Mouse (Mus musculus): ENCODE data around the gene Sirt2. TPM values are rescaled to one million over a fixed set of nuclear protein-coding genes. Genes with fewer than 3 reads are reported as not detected.

Gene Sirt2
- polyA plus RNA-seq, 1 experiment from 2014 or later: 86.3 TPM

DNA sequence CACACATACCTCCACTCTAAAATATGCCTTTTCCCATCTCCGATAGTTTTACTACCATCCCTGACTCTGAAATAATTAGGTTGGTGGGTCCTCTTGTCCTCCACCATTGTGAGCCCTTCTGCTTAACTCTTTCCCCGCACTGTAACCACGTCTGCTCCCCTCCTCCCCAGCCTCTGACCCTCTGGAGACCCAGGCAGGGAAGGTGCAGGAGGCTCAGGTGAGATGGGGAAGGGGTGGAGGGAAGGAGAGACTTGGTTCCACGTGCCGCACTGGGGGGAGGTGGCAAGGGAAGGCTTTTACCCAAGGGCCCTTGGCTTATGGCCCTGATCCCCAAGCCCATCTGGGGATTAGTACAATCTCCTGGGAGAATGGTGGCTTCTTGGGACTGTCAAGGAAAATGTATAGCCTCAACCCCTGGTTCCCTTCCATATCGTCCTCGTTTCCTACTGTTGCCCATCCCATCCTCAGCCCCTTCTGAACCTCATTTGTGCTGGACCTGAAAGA lies 979 bp downstream of the Sirt2 start, which contains the start of gene Nfkbib:
Gene Nfkbib, minus strand, starts transcription at position 51 of the 504 bp plus-strand sequence.
- WGBS: 62% methylated on average over 7 of the region's 7 CpGs
- no peaks in the 10 kb centered on the region for H3K9me3 ChIP-seq (replicated peaks)
- H3K4me1 ChIP-seq: peaks cover 28% of the 10 kb centered on the region
- peaks cover 13% of the 10 kb centered on the region for H3K36me3 ChIP-seq (ENCODE audit: poor library complexity, severe bottlenecking)
- H3K27me3 ChIP-seq: no peaks in the 10 kb centered on the region
- H3K4me3 ChIP-seq: peak within 1 kb of the TSS; percentile 76
- H3K9ac ChIP-seq: peak within 1 kb of the TSS; percentile 71
- H3K27ac ChIP-seq: no peak within 1 kb of the TSS
- ATAC-seq: no peak
- peak within 1 kb of the TSS; percentile 79 for H3K4me2 ChIP-seq

DNA sequence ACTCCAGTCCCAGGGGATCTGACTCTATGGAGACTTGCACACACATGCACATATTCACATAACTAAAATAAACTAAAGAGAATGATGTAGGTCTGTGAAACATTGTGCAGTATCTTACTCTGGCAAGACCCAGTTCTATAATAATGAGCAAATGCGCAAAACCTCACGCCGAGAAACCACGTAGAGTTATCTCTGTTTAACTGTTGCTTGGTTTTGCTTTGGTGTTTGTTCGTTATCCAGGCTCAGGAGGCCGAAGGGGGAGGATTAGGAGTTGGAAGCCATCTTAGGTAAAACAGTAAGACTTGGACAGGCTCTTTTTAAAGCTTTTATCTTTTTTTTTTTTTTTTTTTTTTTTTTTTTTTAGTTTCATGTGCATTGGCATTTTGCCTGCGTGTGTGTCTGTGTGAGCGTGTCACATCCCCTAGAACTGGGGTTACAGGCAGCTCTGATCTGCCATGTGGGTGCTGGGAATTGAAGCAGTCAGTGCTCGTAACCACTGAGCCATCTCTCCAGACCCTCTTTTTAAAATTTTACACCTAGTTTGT lies 3.0 kb downstream of the Sirt2 start:
- peaks cover 28% of the 10 kb centered on the region for H3K4me1 ChIP-seq
- H3K9me3 ChIP-seq (replicated peaks): no peaks in the 10 kb centered on the region
- peaks cover 22% of the 10 kb centered on the region; the same call in 1 of the 2 replicates for H3K36me3 ChIP-seq (ENCODE audit: poor library complexity, severe bottlenecking)
- no peak overlapping the region for H3K9ac ChIP-seq
- H3K27ac ChIP-seq: no peak overlapping the region
- ATAC-seq: no peak
- H3K4me2 ChIP-seq: no peak overlapping the region
- no peaks in the 10 kb centered on the region for H3K27me3 ChIP-seq
- no peak overlapping the region for H3K4me3 ChIP-seq
- WGBS: 90% methylated on average over 9 of the region's 9 CpGs

DNA sequence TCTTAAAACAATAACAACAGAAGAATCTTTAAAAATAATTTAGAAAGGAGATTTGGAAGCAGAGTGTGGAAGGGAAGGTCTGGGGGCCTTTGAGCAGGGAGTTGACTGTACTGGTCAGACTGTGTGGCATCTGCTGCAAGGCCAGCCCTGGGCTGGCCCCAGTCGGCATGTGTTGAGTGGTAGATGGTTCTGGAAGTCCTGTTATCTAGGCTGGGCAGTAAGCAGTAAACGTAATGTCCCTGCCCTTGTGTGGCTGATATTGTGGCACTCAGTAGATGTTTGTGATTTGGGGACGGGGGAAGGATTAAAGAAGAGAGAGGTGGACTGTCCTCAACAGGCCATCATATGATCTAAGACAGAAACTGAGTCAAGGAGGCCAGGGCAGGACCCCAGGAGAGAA lies 3.8 kb downstream of the Sirt2 start:
- H3K4me3 ChIP-seq: no peak overlapping the region
- H3K9me3 ChIP-seq (replicated peaks): no peaks in the 10 kb centered on the region
- WGBS: 91% methylated on average over 3 of the region's 3 CpGs

DNA sequence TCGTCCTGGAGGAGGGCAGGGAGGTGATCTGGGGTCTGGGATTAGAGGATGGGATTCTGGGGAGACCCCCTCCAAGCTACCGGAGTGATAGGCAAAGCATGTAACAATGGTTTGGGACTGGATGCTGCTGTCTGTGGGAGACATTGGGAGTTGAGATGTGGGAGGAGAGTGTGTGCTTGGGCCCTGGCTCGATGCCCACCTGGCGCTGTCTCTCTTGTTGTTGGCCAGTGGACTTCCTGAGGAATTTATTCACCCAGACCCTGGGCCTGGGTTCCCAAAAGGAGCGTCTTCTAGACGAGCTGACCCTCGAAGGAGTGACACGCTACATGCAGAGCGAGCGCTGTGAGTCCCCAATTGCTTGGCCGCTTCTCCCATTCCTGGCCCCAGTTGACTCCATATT lies 5.3 kb downstream of the Sirt2 start:
- Histone ChIP-seq H3K4me3 (no peak overlapping the region), H3K9me3 (replicated peaks) (no peaks in the 10 kb centered on the region), H3K36me3 (ENCODE audit: poor library complexity, severe bottlenecking) (peaks cover 44% of the 10 kb centered on the region; the same call in 1 of the 2 replicates), H3K9ac (no peak overlapping the region), H3K4me2 (no peak overlapping the region), H3K27me3 (no peaks in the 10 kb centered on the region), H3K27ac (no peak overlapping the region), H3K4me1 (peaks cover 23% of the 10 kb centered on the region)
- no peak for ATAC-seq
- WGBS: 91% methylated on average over 11 of the region's 11 CpGs

More for the DNA sequence above, 3.8 kb downstream of the Sirt2 start:
- no peak overlapping the region for H3K9ac ChIP-seq
- H3K27ac ChIP-seq: no peak overlapping the region
- no peaks in the 10 kb centered on the region for H3K27me3 ChIP-seq
- no peak for ATAC-seq
- no peak overlapping the region for H3K4me2 ChIP-seq
- H3K36me3 ChIP-seq (ENCODE audit: poor library complexity, severe bottlenecking): peaks cover 30% of the 10 kb centered on the region; the same call in 1 of the 2 replicates
- peaks cover 29% of the 10 kb centered on the region for H3K4me1 ChIP-seq

DNA sequence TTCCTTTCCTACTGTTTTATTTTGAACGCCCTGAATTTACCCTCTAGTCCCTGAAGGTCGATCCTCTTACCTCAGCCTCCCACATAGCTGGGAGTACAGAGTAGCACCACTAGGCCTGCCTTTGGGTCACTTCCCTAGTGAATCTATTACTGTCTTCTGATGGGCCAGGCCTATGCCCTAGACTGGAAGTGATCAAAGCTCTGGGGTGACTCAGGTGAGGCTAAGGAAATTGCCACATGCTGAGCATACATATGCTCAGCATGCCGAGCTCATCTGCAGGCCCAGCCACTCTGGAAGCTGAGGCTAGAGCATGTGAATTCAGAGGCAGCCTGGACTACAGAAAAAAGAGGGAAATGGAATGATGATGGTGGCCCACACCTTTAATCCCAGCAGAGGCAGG lies 6.6 kb downstream of the Sirt2 start:
- 87% methylated on average over 3 of the region's 3 CpGs for WGBS
- Histone ChIP-seq H3K27me3 (no peaks in the 10 kb centered on the region), H3K9ac (no peak overlapping the region), H3K4me2 (no peak overlapping the region), H3K9me3 (replicated peaks) (no peaks in the 10 kb centered on the region), H3K27ac (no peak overlapping the region), H3K4me1 (peaks cover 11% of the 10 kb centered on the region; the same call in 1 of the 2 replicates), H3K4me3 (no peak overlapping the region), H3K36me3 (ENCODE audit: poor library complexity, severe bottlenecking) (peaks cover 53% of the 10 kb centered on the region)
- no peak for ATAC-seq

DNA sequence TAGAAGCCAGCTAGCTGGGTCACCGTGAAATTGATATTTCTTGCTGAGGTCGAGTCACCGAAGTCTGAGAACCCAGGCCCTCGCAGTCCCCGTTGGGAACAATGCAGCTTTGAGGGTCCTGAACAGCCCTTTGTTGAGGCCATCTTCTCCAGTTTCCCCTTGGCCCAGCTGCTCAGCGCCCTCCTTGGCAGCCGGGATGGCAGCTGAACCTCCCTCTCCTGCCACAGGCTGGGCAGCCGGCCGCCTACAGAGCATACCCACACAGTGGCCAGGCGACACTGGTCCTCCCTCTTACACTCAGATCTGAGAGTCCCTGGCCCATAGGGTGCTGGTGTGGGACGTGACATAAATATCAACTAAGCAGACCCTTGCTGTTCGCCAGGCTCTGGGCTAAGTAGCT lies 7.6 kb downstream of the Sirt2 start:
- H3K27ac ChIP-seq: no peak overlapping the region
- no peak for ATAC-seq

DNA sequence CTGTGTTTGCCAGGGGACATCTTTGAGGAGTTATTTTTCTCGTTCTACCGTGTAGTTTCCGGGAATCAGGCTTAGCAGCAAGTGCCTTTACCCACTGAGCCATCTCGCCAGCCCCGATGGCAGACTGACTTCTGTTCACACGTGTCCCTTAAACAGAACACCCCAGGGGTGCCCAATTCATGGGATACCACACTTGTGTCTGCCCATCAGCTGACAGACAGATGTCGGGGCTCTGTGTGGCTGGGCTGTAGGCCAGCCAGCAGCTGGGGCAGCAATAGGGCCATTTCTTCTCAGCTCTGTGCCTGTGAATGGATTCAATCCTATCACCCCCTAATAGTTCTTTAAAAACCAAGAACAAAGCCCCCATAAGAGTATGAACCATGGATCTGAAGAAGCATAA lies 8.6 kb downstream of the Sirt2 start:
- no peak overlapping the region for H3K9ac ChIP-seq
- no peak overlapping the region for H3K27ac ChIP-seq
- ATAC-seq: no peak
- H3K27me3 ChIP-seq: no peaks in the 10 kb centered on the region
- H3K36me3 ChIP-seq (ENCODE audit: poor library complexity, severe bottlenecking): peaks cover 60% of the 10 kb centered on the region
- H3K9me3 ChIP-seq (replicated peaks): no peaks in the 10 kb centered on the region
- no peak overlapping the region for H3K4me2 ChIP-seq
- no peak overlapping the region for H3K4me3 ChIP-seq
- peaks cover 5% of the 10 kb centered on the region for H3K4me1 ChIP-seq
- WGBS: 81% methylated on average over 7 of the region's 7 CpGs

More for the DNA sequence above, 7.6 kb downstream of the Sirt2 start:
- 84% methylated on average over 12 of the region's 12 CpGs for WGBS
- Histone ChIP-seq H3K4me3 (no peak overlapping the region), H3K9me3 (replicated peaks) (no peaks in the 10 kb centered on the region), H3K4me2 (no peak overlapping the region), H3K27me3 (no peaks in the 10 kb centered on the region), H3K9ac (no peak overlapping the region), H3K4me1 (peaks cover 6% of the 10 kb centered on the region; the same call in 1 of the 2 replicates), H3K36me3 (ENCODE audit: poor library complexity, severe bottlenecking) (peaks cover 60% of the 10 kb centered on the region)

DNA sequence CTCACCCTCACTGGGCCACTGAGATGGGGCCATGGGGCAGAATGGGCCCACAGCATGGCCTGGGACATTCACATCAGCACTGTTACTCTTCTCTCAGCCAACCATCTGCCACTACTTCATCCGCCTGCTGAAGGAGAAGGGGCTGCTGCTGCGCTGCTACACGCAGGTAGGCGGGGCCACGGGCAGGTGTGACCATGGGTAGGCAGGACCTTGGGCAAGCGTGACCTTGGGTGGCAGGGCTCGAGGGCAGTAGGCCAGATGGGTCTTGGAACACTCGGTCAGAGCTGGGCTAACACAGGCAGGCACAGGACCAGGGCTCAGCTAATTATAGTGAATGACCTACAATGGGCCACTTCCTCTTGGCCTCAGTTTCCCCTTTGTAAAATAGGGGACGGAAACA lies 12.3 kb downstream of the Sirt2 start:
- ATAC-seq: no peak
- no peak overlapping the region for H3K27ac ChIP-seq
- no peaks in the 10 kb centered on the region for H3K27me3 ChIP-seq
- H3K9ac ChIP-seq: no peak overlapping the region
- 81% methylated on average over 9 of the region's 9 CpGs for WGBS
- no peak overlapping the region for H3K4me2 ChIP-seq
- no peak overlapping the region for H3K4me3 ChIP-seq
- no peaks in the 10 kb centered on the region for H3K9me3 ChIP-seq (replicated peaks)
- H3K36me3 ChIP-seq (ENCODE audit: poor library complexity, severe bottlenecking): peaks cover 63% of the 10 kb centered on the region
- peaks cover 10% of the 10 kb centered on the region for H3K4me1 ChIP-seq

DNA sequence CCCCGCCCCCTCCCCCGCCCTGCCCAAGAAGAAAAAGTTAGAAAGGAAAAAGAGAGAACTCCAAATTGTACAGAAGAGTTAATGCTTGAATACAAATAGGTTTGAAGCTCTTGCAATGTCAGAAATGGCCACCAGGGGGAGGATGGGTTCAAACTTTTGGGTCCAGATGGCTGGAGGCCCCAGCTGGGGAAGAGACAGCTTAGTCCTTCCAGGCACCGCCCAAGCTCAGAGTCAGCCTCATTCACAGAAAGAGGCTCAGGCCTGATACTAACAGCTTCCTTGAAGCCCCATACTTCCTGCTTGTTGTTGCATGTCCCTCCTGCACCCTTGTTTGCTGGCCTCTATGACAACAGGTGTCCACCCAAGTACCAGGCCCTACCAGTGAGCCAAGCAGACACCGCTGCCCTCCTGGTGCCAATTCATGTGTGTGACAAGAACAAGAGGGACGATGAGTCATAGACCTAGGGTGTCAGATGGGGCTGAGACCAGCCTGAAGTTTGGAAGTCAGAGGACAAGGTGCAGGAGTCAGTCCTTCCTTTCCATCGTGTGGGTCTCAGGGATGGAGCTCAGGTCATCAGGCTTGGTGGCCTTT lies 13.6 kb downstream of the Sirt2 start:
- peaks cover 8% of the 10 kb centered on the region for H3K4me1 ChIP-seq
- ATAC-seq: peak; percentile 78
- H3K9ac ChIP-seq: 0 out of 2 replicates have a peak overlapping the region, but pooled peaks have one; percentile 8
- H3K27me3 ChIP-seq: no peaks in the 10 kb centered on the region
- peak overlapping the region; percentile 65 for H3K27ac ChIP-seq
- WGBS: 45% methylated on average over 6 of the region's 6 CpGs
- H3K36me3 ChIP-seq (ENCODE audit: poor library complexity, severe bottlenecking): peaks cover 61% of the 10 kb centered on the region
- H3K4me3 ChIP-seq: no peak overlapping the region
- H3K4me2 ChIP-seq: no peak overlapping the region
- no peaks in the 10 kb centered on the region for H3K9me3 ChIP-seq (replicated peaks)

DNA sequence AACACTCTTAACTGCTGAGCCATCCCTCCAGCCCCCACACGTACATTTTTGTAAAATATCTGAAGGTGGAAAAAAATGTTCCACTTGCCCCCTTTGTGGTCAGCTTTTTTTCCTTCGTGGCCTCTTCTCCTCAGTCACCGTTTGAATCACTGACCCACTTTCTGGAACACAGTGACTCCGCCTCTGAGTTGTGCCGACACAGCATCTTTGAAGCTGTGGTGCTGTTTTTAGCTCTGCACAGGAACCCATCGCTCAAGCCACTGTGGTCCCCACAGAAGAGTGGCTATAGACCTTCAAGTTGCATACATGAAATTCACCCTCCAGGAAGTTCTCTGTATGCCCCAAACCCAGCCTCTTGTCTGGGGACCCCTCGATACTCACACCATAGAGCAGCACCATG lies 14.3 kb downstream of the Sirt2 start:
- 84% methylated on average over 7 of the region's 7 CpGs for WGBS
- Histone ChIP-seq H3K4me1 (peaks cover 6% of the 10 kb centered on the region), H3K36me3 (ENCODE audit: poor library complexity, severe bottlenecking) (peaks cover 63% of the 10 kb centered on the region), H3K9me3 (replicated peaks) (no peaks in the 10 kb centered on the region), H3K27me3 (no peaks in the 10 kb centered on the region), H3K4me3 (no peak overlapping the region), H3K9ac (no peak overlapping the region), H3K27ac (0 out of 2 replicates have a peak overlapping the region, but pooled peaks have one; percentile 65), H3K4me2 (no peak overlapping the region)
- no peak for ATAC-seq

DNA sequence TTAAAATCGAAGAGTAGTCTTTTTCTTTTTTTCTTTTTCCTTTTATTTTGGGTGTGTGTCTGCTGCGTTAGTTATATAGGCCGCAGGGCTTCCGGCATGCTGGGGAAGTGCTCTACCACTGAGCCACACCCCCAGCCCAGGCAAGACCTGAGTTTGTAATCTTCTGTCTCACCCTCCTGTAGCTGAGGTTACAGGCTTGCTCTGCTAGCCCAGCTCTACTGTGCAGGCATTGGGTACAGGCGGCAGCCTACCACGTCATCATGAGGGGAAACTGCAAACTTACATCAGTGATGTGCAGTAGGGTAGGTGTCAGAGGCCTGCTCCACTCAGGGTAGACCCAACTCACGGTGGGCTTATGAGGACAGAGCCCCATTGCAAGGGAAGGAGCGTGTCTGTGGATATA lies 14.7 kb downstream of the Sirt2 start:
- 90% methylated on average over 8 of the region's 8 CpGs for WGBS
- Histone ChIP-seq H3K9ac (no peak overlapping the region), H3K27ac (no peak overlapping the region), H3K36me3 (ENCODE audit: poor library complexity, severe bottlenecking) (peaks cover 63% of the 10 kb centered on the region), H3K4me3 (no peak overlapping the region), H3K4me2 (no peak overlapping the region), H3K4me1 (peaks cover 6% of the 10 kb centered on the region), H3K9me3 (replicated peaks) (no peaks in the 10 kb centered on the region), H3K27me3 (no peaks in the 10 kb centered on the region)
- ATAC-seq: no peak

DNA sequence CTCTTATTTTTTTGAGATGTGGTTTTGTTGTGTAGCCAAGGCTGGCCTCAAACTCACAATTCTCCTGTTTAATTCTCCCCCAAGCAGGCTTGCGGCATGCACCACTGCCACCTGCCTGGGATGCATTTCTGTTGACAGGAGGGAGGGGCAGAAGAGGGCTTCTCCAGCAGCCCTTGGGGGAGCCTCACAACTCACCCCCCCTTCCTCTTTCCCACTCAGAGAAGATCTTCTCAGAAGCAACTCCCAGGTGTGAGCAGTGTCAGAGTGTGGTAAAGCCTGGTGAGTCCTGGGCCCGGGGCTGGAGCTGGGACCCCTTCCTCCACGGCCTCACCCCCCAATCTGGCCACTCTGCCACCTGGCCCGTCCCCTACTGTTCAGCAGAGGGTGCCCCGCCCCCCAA lies 18.6 kb downstream of the Sirt2 start:
- no peak for ATAC-seq
- Histone ChIP-seq H3K9me3 (replicated peaks) (no peaks in the 10 kb centered on the region), H3K36me3 (ENCODE audit: poor library complexity, severe bottlenecking) (peaks cover 66% of the 10 kb centered on the region), H3K4me2 (no peak overlapping the region), H3K4me1 (peaks cover 5% of the 10 kb centered on the region), H3K27ac (no peak overlapping the region), H3K9ac (no peak overlapping the region), H3K4me3 (no peak overlapping the region), H3K27me3 (no peaks in the 10 kb centered on the region)
- 80% methylated on average over 5 of the region's 5 CpGs for WGBS
